Mouse (Mus musculus) embryonic facial prominence, embryonic 11.5 days (tissue): ENCODE measurements around the gene Crhr2. TPM values are rescaled to one million over a fixed set of nuclear protein-coding genes. Genes with fewer than 3 reads are reported as not detected.

Experiments used
- ATAC-seq: fragments of 200-750 bp; cut with Nextera tagmentation; replicated peaks from 2 replicates; pipeline ENCODE4 v1.8.0; 2017; ENCODE audit warnings: low read depth; ENCODE audit not compliant: insufficient number of reproducible peaks, low FRiP score, low TSS enrichment
- DNase-seq: peaks from one replicate; pipeline ENCODE4 v3.0.0-alpha.2; 2015; ENCODE audit warnings: low spot score
- H3K27ac ChIP-seq: fragments of 300-500 bp; sonication (generic); replicated peaks from 2 replicates; pipeline ENCODE4 v1.5.1; 2014; ENCODE audit warnings: mild to moderate bottlenecking, low read depth, low read length, control low read depth
- H3K27me3 ChIP-seq: fragments of 300-500 bp; sonication (generic); 2 replicates; pipeline ENCODE4 v1.6.1; 2014; ENCODE audit warnings: mild to moderate bottlenecking, low read length, moderate library complexity, mixed read lengths; ENCODE audit not compliant: control insufficient read depth, insufficient read depth
- H3K36me3 ChIP-seq: fragments of 300-500 bp; sonication (generic); replicated peaks from 2 replicates; pipeline ENCODE4 v1.6.1; 2014; ENCODE audit warnings: low read depth, mild to moderate bottlenecking, low read length, moderate library complexity, mixed read lengths; ENCODE audit not compliant: control insufficient read depth, insufficient read depth
- H3K4me1 ChIP-seq: fragments of 300-500 bp; sonication (generic); 2 replicates; pipeline ENCODE4 v1.6.1; 2014; ENCODE audit warnings: low read length, mixed read lengths; ENCODE audit not compliant: control insufficient read depth, insufficient read depth
- H3K4me2 ChIP-seq: fragments of 300-500 bp; sonication (generic); 2 replicates; pipeline ENCODE4 v1.6.1; 2014; ENCODE audit warnings: low read depth, mild to moderate bottlenecking, control low read depth, low read length, moderate library complexity
- H3K4me3 ChIP-seq: fragments of 300-500 bp; sonication (generic); 2 replicates; pipeline ENCODE4 v1.5.1; 2014; ENCODE audit warnings: low read depth, low read length, control low read depth
- H3K9ac ChIP-seq: fragments of 300-500 bp; sonication (generic); replicated peaks from 2 replicates; pipeline ENCODE4 v1.6.1; 2014; ENCODE audit warnings: mild to moderate bottlenecking, control low read depth, low read length
- H3K9me3 ChIP-seq: fragments of 300-500 bp; sonication (generic); replicated peaks from 2 replicates; pipeline ENCODE4 v1.6.1; 2016; ENCODE audit warnings: mild to moderate bottlenecking, low read length, inconsistent platforms, mixed read lengths; ENCODE audit not compliant: control insufficient read depth
- WGBS: fragments of 180-500 bp; shearing (Covaris S2); extraction: QIAGEN DNeasy Blood & Tissue Kit; methylation state at CpG from one replicate; pipeline ENCODE4 v1.1.7; 2014; 5-methylcytosine and 5-hydroxymethylcytosine counted together
- polyA plus RNA-seq: library from polyadenylated mRNA; unstranded; fragments of >200 nt; fragmentation: Nextera tagmentation; extraction: Ambion mirVana; gene quantifications from 2 replicates; pipeline ENCODE4 v1.2.1, GENCODE M21; 2014

The Crhr2 gene
- polyA plus RNA-seq, 1 experiment from 2014 or later, result not detected

DNA sequence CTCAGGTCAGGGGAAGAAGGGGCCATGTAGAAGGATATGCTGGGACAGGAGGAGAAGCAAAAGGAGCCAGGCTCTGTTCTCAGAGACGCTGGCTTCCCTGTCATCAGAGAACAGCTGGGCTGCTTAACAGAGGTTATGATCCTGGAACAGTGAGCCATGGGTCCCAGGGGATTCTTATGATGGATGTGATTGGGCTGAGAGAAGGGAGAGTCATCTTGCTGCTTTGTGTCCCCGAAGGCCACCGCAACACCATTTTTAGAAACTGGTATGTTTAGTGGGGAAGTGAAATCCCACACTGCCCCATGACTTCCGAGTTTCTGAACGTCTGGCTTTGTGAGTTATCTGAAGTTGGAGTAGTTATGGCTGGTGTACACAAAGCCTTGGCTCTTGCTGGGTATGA is 12.5 kb upstream of the Crhr2 start:
- no peak overlapping the region for H3K4me2 ChIP-seq
- H3K27ac ChIP-seq, result no peak overlapping the region
- ATAC-seq (no peak), DNase-seq (no peak)
- H3K9ac ChIP-seq, result no peak overlapping the region
- H3K4me1 ChIP-seq, result no peaks in the 10 kb centered on the region
- no peaks in the 10 kb centered on the region for H3K9me3 ChIP-seq
- H3K36me3 ChIP-seq, result no peaks in the 10 kb centered on the region
- no peaks in the 10 kb centered on the region for H3K27me3 ChIP-seq
- WGBS, result 70% methylated on average over 5 of the region's 5 CpGs
- H3K4me3 ChIP-seq, result no peak overlapping the region

DNA sequence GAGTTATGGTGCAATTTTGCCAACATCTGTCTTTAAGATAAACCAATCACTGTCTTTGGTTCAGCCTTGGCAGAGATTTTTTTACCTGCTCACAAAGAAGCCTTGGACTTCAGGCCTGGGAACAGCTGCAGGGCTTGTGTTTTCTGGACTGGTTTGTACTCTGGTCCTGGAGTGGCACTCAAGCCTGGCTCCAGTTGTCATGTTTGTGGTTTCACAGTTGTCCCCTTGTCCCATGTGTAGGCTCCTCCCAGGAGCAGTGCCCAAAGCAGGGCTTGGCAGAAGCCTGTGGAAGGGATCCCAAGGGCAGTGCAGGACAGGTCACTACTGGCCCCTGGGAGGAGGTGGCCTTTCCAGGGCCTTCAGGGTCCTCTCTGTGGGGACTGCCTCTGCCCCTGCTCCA is 5.5 kb upstream of the Crhr2 start:
- DNase-seq (no peak), ATAC-seq (no peak)
- H3K9me3 ChIP-seq, result no peaks in the 10 kb centered on the region

DNA sequence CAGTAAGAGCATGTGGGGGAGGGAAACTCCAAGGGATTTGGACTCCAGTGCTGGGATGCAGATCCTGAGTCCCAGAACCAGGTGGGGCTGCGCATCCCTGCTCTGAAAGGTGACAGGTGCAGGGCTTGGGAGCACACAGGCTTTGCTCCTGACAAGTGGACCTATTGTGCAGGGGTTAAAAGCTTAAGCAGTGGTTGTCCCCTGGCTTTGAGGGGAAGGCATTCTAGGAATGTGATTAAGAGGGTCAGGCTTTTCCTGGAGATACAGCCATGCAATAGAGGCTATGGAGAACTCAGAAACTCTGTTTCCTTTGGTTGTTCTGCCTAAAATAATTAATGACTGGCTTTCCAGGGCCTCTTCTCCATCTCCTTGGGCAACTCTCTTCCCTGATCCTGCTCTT is 609 bp upstream of the Crhr2 start:
- Histone ChIP-seq H3K36me3 (no peaks in the 10 kb centered on the region), H3K27me3 (no peaks in the 10 kb centered on the region), H3K4me1 (no peaks in the 10 kb centered on the region), H3K9me3 (no peaks in the 10 kb centered on the region), H3K4me2 (no peak overlapping the region), H3K27ac (no peak overlapping the region), H3K4me3 (no peak overlapping the region), H3K9ac (no peak overlapping the region)
- ATAC-seq, result no peak
- DNase-seq, result no peak
- 48% methylated on average over 1 of the region's 1 CpGs for WGBS

More for the DNA sequence above, 5.5 kb upstream of the Crhr2 start:
- no peak overlapping the region for H3K9ac ChIP-seq
- no peaks in the 10 kb centered on the region for H3K36me3 ChIP-seq
- no peaks in the 10 kb centered on the region for H3K4me1 ChIP-seq
- H3K27me3 ChIP-seq, result no peaks in the 10 kb centered on the region
- H3K4me2 ChIP-seq, result no peak overlapping the region
- H3K27ac ChIP-seq, result no peak overlapping the region
- H3K4me3 ChIP-seq, result no peak overlapping the region

DNA sequence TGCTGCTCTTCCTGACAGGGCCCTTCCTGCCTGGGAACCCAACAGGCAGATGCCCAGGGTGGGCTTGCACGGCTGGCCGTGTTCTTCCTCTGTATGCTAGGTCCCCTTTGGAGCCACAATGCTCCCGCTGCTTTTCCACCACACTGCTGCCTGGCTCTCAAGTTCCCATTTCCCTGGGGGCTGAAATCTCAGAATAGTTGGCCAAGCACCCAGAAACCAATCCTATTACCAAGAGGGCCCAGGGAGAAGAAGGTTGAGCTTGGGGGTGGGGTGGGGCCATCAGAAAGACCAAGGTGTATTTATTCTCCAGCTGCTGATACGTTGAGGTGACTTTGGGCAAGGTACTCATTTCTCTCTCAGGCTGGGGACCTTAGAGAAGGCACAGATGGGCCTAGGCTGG is 1.5 kb downstream of the Crhr2 start:
- no peaks in the 10 kb centered on the region for H3K4me1 ChIP-seq
- no peak overlapping the region for H3K9ac ChIP-seq
- no peak for ATAC-seq
- H3K4me3 ChIP-seq, result no peak overlapping the region
- H3K9me3 ChIP-seq, result no peaks in the 10 kb centered on the region
- H3K27me3 ChIP-seq, result no peaks in the 10 kb centered on the region
- DNase-seq, result no peak
- WGBS, result 82% methylated on average over 4 of the region's 4 CpGs
- H3K4me2 ChIP-seq, result no peak overlapping the region
- no peak overlapping the region for H3K27ac ChIP-seq
- no peaks in the 10 kb centered on the region for H3K36me3 ChIP-seq

DNA sequence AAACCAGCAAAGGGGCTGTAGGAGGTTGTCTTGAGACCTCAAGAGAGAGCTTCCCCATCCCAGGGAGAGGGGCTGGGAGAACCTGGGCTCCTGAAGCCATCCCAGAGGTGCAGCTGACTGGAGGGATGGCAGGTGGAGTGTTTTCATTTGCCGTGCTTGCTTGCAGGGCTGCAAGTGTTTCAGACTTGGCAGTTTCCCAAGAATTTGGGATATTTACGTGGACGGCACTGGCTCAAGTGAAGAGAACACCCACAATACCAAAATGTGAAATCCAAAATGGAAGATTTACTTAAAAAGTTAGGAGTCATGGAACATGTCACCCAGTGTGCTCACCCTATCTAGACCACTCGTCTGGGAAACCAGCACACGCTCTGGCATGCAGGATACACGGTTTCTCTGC is 2.2 kb downstream of the Crhr2 start:
- no peak overlapping the region for H3K4me3 ChIP-seq
- no peak overlapping the region for H3K27ac ChIP-seq
- H3K36me3 ChIP-seq, result no peaks in the 10 kb centered on the region
- H3K9ac ChIP-seq, result no peak overlapping the region
- H3K4me2 ChIP-seq, result no peak overlapping the region
- H3K9me3 ChIP-seq, result no peaks in the 10 kb centered on the region
- DNase-seq (no peak), ATAC-seq (no peak)
- no peaks in the 10 kb centered on the region for H3K27me3 ChIP-seq
- H3K4me1 ChIP-seq, result no peaks in the 10 kb centered on the region
- 79% methylated on average over 6 of the region's 6 CpGs for WGBS

DNA sequence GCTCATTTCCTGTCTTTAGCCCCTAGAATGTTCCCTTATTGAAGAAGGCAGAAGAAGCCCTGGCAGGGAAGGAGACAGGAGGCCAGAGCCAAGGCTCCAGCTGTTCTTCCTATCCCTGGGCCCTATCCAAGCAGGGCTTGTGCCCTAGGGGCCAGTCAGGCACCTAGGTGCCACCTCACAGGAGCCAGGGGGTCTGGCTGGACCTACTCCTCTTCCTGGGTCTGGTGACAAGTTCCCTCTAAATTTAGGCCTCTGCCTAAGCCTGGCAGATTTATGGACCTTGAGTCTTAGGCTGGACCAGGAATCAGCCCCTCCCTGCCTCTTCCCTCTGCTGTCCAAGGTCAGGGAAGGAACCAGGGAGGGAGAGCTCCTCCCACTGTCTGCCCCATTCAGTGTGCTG is 4.4 kb downstream of the Crhr2 start:
- no peaks in the 10 kb centered on the region for H3K9me3 ChIP-seq
- no peak for DNase-seq
- H3K27ac ChIP-seq, result no peak overlapping the region
- ATAC-seq, result no peak
- H3K4me2 ChIP-seq, result no peak overlapping the region
- no peaks in the 10 kb centered on the region for H3K27me3 ChIP-seq
- no peak overlapping the region for H3K9ac ChIP-seq
- no peaks in the 10 kb centered on the region for H3K4me1 ChIP-seq
- H3K4me3 ChIP-seq, result no peak overlapping the region
- no peaks in the 10 kb centered on the region for H3K36me3 ChIP-seq

DNA sequence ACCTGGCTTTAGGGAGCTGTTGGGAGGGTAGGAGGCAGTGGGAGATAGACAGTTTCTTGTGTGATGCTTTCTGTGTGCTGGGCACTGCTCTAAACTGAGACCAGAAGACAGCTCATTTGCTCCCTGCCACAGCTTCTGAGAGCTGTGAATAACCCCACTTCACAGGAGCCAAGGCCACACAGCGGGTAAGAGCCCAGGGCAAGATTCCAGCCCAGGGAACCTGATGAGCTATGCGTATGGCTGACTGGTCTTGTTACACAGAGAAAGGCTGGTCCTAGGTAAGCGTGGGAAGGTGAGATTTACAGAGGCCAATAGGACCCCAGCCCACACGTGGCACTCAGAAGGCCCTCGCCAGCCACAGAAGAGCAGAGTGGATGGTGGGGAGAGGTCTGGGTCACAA is 6.2 kb downstream of the Crhr2 start:
- Histone ChIP-seq H3K4me1 (no peaks in the 10 kb centered on the region), H3K4me2 (no peak overlapping the region), H3K9me3 (no peaks in the 10 kb centered on the region), H3K9ac (no peak overlapping the region), H3K27ac (no peak overlapping the region), H3K27me3 (no peaks in the 10 kb centered on the region), H3K4me3 (no peak overlapping the region), H3K36me3 (no peaks in the 10 kb centered on the region)
- no peak for ATAC-seq
- DNase-seq, result no peak
- 69% methylated on average over 5 of the region's 5 CpGs for whole genome bisulfite sequencing

DNA sequence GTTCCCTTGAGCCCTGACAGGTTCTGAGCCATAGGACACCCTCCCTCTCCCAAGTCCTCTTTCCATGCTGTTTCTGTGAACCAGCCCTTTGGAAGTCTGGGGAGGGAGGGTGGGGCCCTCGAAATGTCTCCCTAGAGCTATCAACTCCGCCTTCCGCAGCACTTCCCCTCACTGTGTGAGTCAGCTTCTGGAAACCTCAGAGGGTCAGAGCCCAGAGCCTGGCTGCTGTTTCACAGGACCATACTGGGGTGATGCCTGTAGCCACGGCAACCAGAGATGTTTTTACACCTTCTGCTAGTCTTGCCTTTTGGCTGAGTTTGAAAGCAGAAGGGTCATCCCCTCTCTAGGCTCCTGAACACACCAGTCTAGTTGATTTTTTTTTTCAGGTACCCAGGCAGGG is 9.8 kb downstream of the Crhr2 start:
- no peak overlapping the region for H3K9ac ChIP-seq
- DNase-seq, result no peak
- H3K27me3 ChIP-seq, result peaks cover 3% of the 10 kb centered on the region
- H3K4me3 ChIP-seq, result no peak overlapping the region
- no peak overlapping the region for H3K4me2 ChIP-seq
- WGBS, result 50% methylated on average over 4 of the region's 4 CpGs
- H3K9me3 ChIP-seq, result no peaks in the 10 kb centered on the region
- H3K36me3 ChIP-seq, result no peaks in the 10 kb centered on the region
- H3K4me1 ChIP-seq, result no peaks in the 10 kb centered on the region
- H3K27ac ChIP-seq, result no peak overlapping the region
- ATAC-seq, result no peak
